Mouse (Mus musculus) cerebellum, adult 9-10 months (tissue): ENCODE measurements at regions not wholly inside any gene's neighbourhood (a gene's known extent, or its start where the extent isn't known, plus 50 kb on each side); places are given as distances from the start of the nearest gene placed in this dataset.
"Not testable (repeated sequence)": the region's sequence is repeated elsewhere in the genome, so short reads cannot be mapped to it uniquely, and the experiment has no call there.

Source experiments
- DNase-seq: peaks from one replicate; pipeline ENCODE4 v3.0.0; 2022

DNA sequence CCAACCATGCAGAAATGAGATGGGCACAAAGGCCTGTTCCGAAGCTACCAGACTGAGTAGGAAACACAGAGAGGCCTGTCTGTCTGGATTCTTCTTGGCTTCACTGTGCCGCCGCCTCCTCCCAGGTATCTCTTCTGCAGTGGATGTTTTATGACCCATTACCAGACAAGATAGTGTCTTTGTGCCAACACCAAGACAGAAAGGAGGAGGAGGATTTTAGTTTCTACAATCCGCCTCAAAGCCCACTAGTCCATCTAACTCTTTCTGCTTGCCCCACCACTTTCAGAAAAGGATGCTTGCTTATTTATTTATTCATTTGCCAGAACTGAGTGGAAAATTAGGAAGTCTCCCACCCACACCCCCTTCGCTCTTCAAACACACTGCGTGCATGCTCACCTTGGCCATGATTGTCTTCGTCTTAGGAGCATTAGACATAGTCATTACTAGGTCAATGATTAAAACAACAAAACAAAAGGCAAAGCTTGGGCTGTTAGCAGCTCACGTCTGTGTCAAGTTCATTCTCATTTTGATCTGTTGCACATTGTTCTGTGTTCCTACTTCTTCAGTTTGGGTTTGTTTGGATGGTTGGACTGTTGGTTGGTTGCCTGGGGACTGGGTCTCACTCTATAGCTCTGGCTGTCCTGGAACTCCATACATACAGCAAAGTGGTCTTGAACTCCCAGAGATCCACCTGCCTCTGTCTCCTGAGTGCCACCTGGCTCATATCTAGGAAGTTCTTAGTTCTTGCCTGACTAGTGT, 61.7 kb upstream of the Cpm start:
- DNase-seq: no peak

DNA sequence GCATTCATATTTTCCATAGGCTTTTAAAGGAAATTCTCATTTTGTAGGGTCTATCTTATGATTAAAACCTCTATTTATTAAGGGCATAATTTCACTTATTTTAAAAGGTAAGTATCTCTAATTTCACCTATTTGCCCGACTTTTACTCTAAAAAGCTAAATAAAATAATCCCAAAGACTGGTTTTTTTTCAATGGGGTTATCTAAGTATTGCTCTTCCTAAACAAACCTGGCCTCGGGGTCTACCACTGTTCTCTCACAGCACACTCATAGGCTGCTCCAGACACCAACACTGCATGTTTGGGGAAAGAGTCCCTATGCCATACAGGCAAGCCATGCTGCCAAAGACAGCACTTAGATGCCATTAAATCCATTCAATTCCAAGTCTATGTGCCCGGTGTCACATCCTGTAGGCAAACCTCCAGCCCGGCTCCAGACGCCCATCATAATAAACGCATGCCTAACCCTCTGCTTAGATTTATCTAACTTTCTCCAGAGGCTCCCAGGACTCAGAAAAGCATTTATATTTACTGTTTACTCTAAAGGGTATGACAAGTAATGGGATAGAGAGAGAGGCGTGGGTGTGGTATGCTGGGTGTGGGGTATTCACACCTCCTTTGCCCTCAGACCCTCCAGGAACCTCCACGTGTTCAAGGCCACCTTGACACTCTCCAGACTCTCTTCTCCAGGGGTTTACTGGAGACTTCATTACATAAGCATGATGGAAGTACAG, 62.5 kb upstream of the Cpm start:
- no peak for DNase-seq

DNA sequence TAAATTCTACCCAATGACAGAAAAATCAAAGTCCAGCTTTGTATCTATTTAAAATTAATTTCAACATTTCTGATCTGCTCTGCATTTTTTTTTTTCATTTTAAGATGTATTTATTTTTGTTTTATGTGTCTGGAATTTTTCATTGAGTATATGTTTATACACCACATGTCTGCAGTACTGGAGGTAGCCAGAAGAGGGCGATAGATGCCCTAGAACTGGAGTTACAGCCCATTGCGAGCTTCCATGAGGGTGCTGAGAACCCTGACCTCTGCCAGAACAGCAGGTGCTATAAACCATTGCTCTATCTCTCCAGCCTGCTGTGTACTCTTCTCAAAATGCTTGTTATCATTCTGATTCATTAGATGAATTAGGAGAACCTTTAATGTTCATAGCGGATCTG, 63.1 kb upstream of the Cpm start:
- DNase-seq: no peak

DNA sequence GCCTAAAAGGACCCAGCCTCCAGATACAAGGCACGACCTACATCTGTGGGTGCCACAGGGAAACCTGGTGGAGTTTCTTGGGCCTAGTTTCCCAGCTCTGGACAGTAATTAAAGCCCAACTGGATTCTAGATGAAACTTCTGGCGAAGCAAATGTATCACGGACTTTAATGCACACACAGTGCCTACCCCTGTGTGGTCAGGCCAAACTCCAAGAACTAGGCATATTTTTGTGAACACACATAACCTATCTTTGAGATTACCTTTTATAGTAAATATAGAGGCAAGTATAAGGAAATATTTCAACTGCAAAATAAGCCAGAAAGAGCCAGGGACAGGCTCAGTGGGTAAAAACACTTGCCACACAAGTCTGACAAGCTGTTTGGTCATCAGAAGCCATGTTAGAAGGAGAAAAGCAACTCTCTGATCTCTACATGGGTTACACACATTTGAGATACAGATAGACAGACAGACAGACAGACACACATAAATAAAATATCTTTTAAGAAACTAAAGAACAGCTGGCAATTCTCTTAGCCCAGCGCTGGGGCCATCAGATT, 63.7 kb upstream of the Cpm start:
- no peak for DNase-seq

DNA sequence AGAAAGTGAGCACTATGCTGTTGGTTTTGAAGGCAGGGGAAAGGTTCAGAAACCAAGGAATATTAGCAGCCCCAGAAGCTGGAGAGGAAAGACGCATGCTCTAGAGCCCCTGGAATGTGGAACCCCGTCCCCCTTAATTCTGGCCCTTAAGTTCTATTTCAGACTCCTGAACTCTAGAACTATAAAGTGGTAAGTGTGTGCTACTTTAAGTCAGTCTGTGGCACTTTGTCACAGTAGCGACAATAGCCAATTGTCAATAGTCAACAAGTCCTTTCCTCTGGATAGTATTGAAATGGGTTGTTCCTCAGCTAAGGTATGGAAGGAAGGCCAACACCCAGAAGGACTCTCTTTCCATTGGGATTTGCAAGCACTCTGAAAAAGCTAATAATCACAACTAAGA, 64.2 kb upstream of the Cpm start:
- no peak for DNase-seq

DNA sequence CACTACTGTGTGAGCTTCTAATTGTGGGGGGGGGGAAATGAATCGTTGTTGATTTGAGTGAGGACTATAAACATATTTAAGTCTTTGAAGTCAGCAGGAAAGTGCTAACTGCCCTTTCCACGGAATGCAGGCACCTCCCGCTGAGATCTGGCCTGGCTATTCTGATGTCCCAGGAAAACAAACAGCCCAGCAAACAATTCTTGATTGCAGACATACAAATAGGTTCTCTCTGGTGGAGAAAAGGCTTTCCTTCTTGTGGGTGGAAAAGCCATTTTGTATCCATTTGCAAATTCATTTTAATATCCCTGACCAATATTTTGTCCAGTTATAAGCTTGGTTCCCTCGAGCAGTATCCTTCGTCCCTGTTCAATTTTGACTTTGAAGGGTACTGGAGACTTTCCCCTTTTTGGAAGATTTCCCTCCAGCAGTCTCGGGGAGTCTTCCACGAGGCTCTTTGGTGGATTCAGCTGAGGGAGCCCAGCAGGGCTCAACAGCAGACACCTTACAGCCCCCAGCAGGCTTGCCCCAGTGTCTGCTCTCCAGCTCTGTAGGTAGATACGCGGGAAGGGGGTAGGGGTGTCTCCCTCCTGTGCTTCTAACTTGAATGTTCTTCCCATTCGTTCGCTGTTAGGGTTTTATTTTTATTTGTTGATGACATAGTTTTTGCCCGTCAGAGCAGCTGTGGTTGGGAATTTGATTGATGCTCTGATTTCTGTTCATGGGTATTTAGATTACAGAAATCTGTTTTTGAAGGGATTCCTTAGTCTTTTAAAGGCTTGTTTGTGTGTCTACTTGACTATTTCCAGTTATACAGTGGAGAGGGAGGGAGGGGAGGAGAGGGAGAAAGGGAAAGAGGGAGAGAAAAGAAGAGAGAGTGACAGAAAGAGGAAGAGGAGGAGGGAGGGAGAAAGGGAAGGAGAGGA, 64.9 kb upstream of the Cpm start:
- no peak for DNase-seq

DNA sequence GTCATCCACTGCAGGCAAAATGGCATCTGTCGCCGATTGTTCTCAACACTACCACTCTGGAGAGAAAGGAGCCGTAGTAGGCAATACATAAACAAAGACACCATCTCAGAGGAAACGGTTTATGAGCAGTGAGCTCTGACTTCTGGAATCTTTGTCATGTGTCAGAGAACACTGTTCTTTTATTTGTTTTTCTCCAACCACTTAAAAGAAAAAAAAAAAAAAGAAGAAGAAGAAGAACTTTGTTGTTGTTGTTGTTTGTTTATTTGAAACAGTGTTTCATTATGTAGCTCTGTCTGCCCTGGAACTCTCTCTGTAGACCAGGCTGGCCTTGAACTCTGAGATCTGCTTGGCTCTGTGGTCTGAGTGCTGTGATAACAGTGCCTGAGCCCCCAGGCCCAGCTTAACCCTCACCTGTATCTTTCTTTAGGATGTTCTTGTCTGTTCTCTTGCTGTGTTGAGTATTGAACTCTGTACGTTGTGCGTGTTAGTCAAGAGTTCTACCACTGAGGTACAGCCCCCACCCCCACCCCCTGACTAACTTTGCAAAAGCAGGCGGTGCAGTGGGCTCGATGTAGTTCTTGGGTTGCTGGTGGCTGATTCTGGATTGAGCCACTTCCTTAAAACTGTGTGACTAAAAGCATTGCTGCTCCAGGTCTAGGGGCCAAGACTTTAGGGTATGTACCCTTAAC, 65.7 kb upstream of the Cpm start:
- no peak for DNase-seq

DNA sequence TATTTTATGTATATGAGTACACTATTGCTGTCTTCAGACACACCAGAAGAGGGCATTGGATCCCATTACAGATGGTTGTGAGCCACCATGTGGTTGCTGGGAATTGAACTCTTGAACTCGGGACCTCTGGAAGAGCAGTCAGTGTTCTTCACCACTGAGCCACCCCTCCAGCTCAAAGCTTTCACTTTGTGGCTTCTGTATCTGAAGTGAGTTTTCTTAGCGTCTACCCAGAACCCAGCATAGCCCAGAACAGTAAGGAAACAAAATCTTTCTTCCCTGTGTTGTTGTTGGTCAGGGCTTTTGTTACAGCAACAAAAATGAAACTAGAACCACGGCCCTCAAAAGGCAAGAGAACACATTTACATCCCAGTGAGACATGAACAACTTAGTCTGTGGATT, 66.5 kb upstream of the Cpm start:
- DNase-seq: not testable (repeated sequence)

DNA sequence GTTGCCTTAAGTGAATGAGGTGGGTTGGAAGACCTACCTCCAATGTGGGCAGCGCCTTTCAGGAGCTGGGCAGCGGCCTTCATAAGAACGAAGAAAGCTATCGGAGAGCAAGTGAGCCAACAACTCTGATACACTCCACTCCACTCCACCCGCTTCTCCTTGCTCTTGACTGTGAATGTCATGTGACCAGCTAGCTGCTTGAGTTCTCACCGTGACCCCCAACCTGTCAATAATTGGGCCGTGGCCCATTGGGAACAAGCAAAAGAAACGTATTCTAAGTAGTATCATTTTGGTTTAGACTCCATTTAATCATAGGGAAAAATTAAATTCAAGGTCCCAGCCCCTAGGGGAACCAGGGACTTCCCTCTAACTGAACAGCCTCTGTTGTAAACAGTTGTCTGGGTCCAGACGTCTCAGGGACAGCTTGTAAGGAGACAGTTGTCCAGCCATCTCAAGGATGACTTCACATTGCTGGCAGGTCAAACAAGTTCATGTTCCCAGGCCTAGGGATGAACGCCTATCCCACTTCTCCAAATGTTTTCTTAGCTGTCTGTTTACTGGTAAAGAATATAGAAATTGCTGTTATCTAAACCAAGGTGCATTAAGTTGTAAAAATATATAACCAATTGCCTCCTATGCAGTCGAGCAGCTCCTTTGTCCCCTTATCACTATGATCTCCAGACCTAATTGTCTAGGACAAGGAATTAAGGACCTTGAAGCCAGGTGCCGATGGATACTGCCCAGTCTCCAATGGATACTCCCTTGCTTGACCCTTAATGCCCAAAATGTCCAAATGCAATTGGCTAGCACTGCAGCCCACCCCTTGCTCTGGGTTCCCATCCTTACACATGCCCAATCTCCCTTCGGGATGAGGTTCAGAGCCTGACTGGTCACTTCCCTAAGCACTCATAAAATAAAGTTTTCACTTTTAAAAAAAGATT, 67.1 kb upstream of the Cpm start:
- DNase-seq: no peak

DNA sequence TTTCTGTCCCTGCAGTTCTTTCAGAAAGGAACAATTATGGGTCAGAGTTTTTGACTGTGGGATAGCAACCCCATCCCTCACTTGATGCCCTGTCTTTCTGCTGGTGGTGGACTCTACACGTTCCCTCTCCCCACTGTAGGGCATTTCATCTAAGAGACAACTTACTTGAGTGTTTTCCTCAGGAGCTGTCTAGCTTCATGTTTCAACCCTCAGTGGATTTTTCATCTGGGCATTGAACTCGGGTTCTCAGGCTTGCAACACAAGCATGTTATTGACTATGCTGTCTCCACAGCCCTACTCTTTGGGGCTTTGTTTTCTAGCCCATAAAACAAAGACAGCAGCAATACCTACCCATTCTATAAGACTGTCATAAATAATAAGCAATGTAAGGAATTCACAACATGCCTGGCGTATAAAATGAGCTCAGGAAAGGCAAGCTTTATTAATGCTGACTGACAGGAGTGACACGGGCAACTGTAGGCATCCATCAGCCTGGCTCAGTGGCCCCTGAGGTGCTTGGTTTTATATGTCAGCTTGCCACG, 68.0 kb upstream of the Cpm start:
- DNase-seq: no peak

DNA sequence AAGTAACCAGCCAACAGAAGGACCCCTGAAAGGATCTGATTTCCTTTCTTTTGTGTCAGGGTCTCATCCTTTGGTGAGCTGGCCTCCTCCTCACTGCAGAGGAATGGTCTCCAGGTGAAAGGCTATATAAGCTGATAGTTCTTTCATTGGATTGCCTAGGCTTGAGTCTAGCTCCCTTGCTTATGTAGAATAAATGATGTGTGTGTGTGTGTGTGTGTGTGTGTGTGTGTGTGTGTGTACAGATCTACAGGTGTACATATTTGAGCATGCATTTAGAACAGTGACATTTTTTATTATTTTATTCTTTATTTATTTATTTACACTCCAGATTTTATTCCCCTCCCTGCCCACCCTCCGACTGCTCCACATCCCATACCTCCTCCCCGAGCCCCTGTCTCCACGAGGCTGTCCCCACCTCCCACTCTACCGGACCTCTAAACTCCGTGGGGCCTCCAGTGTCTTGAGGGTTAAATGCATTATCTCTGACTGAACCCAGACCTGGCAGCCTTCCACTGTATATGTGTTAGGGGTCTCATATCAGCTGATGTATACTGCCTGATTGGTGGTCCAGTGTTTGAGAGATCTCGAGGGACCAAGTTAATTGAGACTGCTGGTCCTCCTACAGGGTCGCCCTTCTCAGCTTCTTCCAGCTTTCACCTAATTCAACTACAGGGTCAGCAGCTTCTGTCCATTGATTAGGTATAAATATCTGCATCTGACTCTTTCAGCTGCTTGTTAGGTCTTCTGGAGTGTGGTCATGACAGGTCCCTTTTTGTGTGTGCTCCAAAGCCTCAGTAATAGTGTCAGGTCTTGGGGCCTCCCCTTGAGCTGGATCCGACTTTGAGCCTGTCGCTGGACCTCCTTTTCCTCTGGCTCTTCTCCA, 68.7 kb upstream of the Cpm start:
- DNase-seq: no peak

DNA sequence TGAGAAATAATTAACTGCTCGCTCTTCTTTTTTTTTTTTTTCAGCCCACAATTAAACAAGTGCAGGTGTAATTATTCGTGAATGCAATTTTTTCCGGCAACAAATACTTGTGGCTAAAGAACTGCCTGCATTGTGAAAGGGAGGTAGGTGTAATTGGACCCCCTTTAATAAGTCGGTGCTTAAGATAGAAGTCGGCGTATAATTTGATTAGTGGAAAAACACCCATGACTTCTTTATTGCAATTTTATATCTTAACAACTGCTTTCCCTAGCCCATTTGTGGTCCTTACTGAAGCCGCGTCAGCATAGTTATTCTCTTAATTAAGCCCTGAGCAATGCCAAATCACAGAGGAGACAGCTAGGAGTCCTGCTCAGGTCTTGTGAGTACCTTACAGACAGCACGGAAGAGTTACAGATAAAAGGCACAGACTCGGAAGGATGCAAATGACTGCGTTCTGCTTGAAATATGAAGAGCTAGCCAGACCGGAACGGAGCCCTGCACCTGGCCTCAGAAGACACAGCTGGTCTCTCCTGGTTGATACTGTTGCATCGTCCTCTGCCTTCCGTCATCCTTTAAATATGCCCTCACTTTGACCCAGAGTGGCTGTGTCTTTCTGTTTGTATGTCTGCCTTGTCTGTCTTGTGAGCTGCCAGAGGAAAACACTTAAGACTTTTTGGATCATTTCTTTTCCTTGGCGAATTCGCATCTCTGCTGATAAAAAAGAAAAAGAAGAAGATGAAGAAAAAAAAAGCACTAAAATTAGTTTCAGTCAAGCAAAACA, 69.5 kb upstream of the Cpm start:
- DNase-seq: no peak

DNA sequence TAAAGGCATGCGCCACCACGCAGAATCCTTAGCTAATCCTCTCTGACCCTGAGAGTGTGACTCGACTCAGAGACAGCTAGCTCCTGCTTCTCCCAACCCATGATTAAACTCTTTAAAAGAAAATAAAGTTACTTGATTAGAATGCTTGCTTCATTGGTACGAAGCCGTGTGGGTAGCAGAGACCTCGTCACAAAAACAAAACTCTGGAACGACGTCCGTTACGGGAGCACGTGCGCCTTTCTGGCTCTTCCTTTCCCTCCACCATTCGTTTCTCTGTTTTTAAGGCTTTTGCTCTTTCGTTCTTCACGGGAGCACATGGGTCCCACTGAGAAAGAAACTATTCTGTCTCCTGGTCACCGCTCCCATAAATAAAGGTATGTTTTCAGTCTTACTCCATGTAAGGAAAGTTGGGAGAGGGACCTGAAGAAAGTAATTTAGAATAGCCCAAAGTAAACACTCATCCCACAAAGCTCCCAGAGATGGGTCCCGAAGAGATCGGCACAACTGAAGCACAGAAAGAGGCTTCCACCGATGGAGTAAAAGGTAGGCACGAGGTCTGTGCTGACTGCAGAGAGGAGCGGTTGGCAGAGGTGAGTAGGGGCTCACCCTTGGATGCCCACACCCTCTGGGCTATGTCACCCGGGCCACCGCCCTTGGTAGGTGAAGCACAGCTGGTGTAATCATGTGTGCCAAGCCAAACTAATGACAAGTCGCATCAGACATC, 70.2 kb upstream of the Cpm start:
- no peak for DNase-seq

DNA sequence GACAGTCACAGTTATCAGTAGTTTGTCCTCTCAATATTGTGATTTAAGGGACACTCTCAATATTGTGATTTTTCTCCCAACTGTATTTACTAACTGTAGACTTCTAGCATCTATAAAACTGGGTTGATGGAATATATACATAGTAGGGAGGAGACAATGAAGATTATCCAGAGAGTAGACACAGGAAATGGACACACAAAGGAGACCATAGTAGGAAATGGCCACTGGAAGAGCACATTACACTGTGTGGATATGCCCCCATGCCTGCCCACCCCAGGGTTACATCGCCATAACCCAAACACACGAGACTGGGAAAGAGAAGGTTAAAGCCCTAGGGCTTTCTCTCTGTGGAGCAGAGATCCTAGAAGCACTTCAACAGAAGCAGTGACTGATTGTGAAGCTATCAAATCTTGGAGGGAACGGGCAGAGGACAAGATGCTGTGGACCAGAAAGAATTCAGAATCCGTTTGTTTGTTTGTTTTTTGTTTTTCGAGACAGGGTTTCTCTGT, 71.0 kb upstream of the Cpm start:
- no peak for DNase-seq

DNA sequence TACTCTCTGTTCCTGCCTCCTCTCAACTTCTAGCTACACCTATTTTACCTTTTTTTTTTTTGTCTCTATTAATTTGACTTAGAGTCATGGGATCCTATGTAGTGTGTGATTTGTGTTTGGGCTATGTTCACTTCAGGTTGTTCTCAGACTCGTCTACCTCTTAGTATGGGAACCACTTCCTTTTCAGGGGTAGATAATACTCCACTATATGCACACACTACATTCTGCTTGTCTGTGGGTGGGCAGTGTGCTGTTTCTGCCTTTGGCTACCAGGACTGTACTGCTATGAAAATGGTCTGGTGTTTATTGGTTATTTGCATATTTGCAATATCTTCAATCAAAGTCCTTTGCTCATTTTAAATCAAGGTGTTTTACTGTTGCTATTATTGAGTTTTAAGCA, 71.6 kb upstream of the Cpm start:
- DNase-seq: no peak

DNA sequence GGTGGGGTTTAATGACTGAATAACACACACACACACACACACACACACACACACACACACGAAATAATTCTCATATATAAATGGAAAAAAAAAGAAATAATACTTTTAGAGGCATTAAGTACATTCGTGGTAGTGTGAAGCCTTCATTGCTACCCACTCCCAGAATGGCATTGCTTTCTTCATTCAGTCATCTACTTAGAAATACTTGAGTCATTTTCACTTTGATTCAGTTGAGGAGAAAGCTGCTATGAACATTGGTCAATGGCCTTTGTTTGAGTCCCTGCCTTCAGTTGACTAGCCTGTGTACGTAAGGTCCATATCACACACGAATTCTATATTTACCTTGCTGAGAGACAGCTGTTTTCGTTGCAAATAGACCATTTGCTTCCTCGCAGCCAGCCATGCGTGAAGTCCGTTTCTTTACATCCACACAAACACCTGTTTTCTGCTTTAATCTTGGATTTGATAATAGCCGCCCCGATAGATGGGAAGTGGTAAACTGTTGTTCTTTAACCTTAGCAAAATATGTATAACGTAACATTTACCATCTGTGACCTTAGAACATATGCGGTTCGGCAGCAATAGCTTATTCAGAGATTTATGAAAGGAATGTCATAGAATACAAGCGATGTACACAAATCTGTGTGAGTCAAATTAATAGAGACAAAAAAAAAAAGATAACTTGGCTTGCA, 72.3 kb upstream of the Cpm start:
- no peak for DNase-seq

DNA sequence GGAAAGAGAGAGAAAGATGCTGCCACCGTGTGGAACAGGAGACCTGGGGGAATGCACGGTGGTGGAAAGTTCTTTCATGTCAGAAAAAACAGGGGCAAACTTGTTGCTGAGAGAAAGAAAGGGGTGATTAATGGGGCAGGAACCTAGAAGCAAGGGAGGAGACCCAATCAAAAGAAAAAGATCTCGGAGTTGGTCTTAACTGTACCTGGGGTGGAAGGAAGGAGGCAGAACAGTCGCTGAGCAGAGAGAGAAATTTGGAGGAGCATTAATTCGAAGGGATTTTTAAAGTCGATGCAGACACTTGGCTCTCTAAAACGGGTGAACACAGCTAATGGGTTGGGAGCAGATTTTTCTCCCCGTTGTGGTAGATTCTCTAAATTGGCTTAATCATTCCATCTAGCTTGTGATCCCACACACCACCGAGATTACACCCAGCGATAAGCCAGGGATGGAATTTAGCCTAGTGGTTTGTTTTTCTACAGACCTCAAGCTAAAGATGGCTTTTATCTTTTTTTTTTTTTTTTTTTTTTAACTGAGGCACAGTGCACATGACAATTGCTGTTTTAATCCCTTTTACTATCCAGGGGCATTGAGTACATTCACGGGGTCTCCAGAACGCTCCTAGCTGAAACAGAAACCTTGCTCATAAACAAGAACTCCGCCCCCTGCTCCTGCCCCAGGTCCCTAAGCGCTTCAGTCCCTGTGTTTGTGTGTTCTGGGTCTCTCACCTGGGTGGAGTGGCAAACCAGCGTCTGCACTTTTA, 73.1 kb upstream of the Cpm start:
- no peak for DNase-seq
